Mouse (Mus musculus) kidney, postnatal 36 days (tissue): ENCODE measurements around the gene Fam3b.
A peak's percentile ranks its signal among the peaks of the same experiment; 100 is the strongest.

Source experiments
- DNase-seq, 2 experiments: peaks; one replicate each; pipeline ENCODE4 v3.0.0; 2021 to 2022; ENCODE audit warnings: mixed read lengths in 2 of 2

The Fam3b gene

GRCm38 (mm10) chr16:97514099-97514940 is at the start of gene Fam3b:
Gene Fam3b (minus strand): TSS chr16:97514816.
- DNase-seq = no peak

- no peak for DNase-seq
Measured at GRCm38 (mm10) chr16:97544340-97544739, 29.7 kb upstream of the Fam3b start.

- DNase-seq = no peak
Measured at GRCm38 (mm10) chr16:97536859-97537258, 22.2 kb upstream of the Fam3b start.

DNA sequence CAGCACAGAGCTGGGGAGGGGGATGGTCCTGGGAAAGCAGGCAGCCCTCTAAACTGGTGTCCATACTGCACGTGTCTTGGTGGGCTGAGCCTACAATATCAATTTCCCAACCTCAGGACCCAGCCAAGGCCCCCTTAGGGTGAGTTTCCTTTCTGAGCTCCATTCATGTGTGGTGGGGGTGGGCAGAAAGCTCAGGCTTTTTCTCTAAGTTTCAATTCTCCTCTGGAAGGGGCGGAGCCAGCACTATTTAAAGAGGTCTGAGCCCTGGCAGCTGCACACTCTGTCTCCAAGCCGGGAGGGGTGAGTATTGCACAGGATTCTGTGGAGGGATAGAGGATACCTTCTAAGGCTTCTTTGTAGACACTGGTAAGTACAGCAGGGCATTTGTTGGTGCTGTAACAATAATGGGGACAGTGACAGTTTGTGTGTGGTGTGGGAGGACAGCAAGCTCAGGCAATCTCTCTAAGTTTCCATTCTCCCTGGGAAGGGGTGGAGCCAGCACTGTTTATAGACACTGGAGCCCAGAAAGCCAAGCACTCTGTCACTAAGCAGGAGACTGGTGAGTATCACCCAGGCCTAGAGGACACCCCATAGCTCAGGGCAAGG is 21.3 kb upstream of the Fam3b start:
- DNase-seq = peak; percentile 67 to 81

GRCm38 (mm10) chr16:97534876-97535461 is 20.4 kb upstream of the Fam3b start:
- peak; percentile 64 to 75 for DNase-seq

- peak; percentile 14 to 39 for DNase-seq
Measured at GRCm38 (mm10) chr16:97534448-97534847, 19.8 kb upstream of the Fam3b start.

DNA sequence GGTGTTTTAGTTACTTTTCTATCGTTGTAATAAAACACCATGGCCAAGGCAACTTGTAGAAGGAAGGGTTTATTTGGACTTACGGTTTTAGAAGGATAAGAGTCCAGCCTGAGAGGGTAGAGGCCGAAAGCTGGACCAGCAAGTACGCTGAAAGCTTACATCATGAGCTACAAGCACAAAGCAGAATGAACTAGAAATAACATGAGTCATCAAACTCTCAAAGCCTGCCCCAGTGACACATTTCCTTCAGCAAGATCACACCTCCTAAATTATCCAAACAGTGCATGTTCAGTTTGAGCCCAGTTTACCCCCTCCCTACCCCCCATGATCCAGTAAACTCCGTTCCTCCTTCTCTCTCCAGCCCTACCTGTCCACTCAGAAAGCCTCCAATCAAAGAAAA is 19.1 kb upstream of the Fam3b start:
- no peak for DNase-seq

DNA sequence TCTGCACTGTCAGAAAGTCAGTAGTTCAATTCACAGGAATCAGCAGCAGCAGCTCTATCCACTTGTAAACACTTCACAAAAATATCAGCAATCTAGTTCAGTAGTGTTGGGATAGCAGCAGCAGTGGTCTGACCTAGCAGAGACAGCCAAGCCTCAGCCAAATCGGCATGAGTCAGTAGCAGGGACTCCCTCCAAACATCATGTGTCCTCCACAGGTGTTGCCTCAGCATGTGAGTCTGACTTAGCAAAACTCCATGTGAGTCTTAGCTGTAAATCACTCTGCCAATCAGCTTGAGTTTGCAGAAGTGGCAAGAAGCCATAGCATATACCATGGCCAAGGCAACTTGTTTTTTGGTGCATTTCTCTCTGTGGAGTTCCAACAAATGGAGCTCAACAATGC is 18.5 kb upstream of the Fam3b start:
- DNase-seq = no peak

DNA sequence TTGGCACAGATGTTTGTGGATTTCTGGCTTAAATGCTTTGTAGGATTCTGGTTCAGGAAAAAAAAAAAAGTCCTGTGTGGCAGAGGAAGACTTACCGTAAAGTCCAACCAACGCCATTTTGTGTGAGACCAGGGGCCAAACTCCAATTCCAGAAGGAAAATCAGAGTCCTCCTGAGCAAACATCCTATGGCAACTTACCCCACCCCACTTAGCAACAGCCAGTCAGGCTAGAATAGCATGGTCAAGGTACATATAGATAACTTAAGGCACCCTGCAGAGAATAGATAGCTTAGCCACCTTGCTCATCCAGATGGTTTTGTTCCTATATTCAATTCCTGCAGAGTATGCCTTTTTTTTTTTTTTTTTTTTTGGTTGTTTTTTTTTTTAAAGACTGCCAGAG is 14.6 kb upstream of the Fam3b start:
- no peak for DNase-seq

DNA sequence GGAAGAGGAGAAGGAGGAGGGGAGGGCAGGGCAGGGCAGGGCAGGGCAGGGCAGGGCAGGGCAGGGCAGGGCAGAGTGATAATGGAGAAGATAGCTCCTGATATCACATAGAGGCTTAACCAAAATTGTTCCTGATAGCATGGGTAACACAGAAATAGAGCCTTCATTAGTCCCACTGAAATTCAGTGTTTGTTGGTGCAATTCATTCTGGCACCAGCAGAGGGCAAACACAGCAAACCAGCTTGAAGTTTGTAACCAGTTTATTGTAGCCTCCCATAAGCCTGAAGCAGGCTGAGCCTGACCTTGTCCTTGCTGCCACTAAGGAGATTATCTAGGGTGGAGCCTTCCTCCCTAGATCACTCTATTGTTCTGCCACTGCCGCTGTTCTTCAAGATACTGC is 8.4 kb upstream of the Fam3b start:
- DNase-seq = peak; percentile 56 to 78

DNA sequence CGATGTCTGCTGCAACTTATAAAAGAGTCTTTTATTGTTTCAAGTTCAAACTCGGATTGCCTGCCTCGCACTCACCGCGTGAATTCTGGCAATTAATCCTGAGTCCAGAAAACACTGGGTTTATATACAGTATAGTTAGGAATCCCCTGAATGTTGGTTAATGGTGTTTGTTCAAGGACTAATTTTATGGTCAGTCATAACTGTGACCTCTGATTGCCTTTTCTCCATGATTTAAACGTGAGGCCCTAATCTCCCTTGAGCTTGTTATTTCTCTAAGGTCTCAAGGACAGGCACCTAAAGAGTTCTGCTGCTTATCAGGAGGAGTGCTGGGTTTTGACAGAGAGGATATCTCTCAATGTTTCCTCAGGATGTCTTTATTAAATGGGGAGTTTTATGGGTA is 7.4 kb upstream of the Fam3b start:
- DNase-seq = no peak

DNA sequence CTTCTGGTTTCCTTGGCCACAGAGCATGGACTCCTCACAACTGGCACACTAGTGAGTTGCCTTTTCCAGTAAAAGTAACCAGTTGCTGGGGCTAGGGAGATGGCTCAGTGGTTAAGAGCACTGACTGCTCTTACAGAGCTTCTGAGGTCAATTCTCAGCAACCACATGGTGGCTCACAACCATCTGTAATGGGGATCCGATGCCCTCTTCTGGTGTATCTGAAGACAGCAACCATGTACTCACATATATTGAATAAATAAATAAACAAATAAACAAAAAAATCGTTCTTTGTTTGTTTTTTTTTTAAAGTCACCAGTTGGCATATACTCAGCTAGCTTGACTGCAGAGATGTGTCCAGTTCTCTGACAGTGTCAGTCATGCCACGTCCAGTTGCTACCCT is 1.7 kb upstream of the Fam3b start:
- DNase-seq = no peak

DNA sequence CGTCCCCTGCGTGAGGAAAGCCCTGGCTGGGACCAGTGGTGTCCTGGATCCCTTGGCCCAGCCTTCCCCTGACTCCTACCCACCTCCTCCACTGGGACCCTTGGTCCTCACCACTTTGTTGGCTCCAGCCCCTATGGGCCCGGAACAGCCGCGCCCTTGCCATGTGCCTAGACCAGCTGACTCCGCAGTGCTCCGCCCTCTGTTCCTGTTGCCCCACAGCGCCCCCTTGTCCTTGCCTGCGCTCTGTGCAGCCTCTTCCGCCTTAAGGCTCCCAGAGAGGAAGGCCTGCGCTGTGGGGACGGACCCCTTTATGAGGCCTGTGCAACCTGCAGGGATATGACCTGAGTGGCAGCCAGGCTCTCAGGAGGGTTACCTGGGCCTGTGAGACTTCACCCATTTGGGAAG is 2.3 kb downstream of the Fam3b start:
- DNase-seq = no peak

DNA sequence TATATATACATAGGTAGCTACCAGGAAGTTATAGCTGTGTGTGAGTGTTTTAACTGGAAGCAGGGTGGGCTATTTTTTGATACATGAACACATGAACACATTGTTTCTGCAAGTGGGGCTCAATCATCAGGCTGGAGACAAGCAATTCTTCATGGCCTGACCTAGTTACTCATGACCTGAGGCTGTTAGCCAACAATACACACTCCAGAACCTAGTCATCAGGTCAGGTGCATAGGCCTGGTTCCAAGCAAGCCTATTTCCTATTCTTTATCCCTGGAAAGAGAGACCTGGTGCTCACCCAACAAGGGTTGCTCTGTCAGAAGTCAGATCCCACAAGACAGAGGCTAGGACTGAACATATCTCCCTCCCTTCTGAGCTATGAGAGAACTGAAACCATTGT is 3.1 kb downstream of the Fam3b start:
- DNase-seq = no peak

DNA sequence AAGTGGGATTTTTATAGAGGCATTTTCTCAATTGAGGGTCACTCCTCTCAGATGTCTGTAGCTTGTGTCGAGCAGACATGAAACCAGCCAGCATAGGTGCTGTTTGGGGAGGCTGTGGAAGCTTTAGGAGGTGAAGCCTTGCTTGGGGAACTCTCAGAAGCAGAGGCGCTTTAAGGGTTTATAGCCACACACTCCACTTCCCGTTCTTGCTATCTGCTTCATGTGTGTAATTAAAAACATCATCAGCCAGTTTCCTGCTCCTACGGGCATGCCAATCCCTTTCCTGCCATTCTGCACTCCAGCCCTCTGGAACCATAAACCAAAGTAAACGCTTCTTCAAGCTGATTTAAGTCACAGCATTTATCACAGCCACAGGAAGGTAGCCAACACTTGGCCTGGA is 3.8 kb downstream of the Fam3b start:
- DNase-seq = no peak

GRCm38 (mm10) chr16:97507783-97508182 is 6.8 kb downstream of the Fam3b start:
- no peak for DNase-seq

- DNase-seq = peak; percentile 5 to 17
Measured at GRCm38 (mm10) chr16:97504793-97505192, 9.8 kb downstream of the Fam3b start.

GRCm38 (mm10) chr16:97503849-97504248 is 10.8 kb downstream of the Fam3b start:
- no peak for DNase-seq

- DNase-seq = no peak
Measured at GRCm38 (mm10) chr16:97500901-97501300, 13.7 kb downstream of the Fam3b start.

DNA sequence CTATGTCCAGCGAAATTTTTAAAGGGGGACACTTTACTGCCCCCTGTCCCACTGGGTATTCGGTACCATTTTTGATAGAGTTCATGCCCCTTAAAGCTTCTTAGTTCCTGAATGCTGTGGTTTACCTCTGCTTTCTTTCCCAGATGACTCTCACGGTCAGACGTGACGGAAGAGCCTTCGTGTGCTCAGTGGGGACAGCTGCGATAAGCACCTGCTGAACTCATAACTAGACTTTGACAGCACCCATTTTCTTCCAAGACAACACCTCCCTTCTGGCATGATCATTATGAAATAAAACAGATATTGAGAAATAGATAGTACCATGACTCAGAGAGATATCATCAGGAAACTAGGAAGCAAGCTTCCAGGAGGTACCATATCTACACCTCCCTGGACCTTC is 15.2 kb downstream of the Fam3b start:
- no peak for DNase-seq

DNA sequence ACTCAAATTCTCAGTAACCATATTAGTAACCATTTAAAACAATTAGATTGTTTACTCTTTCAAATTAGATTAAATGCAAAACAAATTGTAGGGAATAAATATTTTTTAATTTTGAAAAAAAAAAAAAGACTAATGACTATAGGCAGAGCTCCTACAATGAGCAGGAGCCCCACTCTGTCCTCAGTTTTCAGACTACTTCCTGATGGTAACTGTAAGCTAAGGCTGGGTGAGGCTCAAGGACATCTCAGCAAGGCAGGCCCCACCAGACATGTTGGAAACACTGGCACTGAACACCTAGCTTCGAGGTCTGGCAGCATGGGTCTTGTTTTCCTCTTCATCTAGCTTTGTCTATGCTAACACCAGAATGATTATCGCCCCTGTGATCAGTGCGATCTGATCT is 16.5 kb downstream of the Fam3b start:
- DNase-seq = no peak

- DNase-seq = no peak
Measured at GRCm38 (mm10) chr16:97497682-97498081, 16.9 kb downstream of the Fam3b start.

- DNase-seq = no peak
Measured at GRCm38 (mm10) chr16:97496026-97496425, 18.6 kb downstream of the Fam3b start.

GRCm38 (mm10) chr16:97492369-97492768 is 22.2 kb downstream of the Fam3b start:
- no peak for DNase-seq
